Mouse (Mus musculus): ENCODE data around the gene Wbp4. TPM values are rescaled to one million over a fixed set of nuclear protein-coding genes. Genes with fewer than 3 reads are reported as not detected.

Wbp4 gene
- polyA plus RNA-seq, 1 experiment, result 7.3 TPM

DNA sequence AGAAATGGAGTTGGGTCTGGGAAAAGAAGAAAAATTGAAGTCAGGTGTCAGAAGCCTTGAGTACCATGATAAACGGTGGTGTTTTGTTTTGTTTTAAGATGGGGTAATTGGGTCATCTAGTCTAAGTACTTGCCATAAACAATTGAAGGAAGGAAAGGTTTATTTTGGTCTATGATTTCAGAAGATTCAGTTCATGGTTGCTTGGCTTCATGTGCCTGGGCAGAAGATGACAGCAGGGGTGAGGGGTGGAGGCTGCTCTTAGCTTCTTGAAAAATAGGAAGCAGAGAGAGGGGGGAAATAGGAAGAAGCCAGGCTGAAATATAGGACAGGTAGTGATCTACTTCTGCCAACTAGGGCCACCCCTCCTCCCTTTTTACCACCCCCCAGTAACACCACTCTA, 30.2 kb upstream of the Wbp4 start:
- no peak overlapping the region for H3K27ac ChIP-seq (ENCODE audit: control insufficient read depth, insufficient read depth, low read length)
- TF ChIP-seq CTCF (IDR thresholded peaks at IDR 0.05; ENCODE audit: borderline replicate concordance, control insufficient read depth, extremely low read depth, insufficient read depth, low read length, poor library complexity), result no peak
- no peak for TF ChIP-seq POLR2A (IDR thresholded peaks at IDR 0.05; ENCODE audit: control insufficient read depth, extremely low read depth, insufficient read depth, low read length, poor library complexity)
- H3K36me3 ChIP-seq (ENCODE audit: control insufficient read depth, insufficient read depth, low read length), result no peaks in the 10 kb centered on the region
- DNase-seq, result no peak
- 82% methylated on average over 1 of the region's 1 CpGs for WGBS
- H3K4me1 ChIP-seq (replicated peaks; ENCODE audit: control insufficient read depth, insufficient read depth, low read length), result 0 out of 2 replicates have a peak, but pooled peaks cover 2% of the 10 kb centered on the region
- no peaks in the 10 kb centered on the region for H3K27me3 ChIP-seq (ENCODE audit: control insufficient read depth, insufficient read depth, low read length)
- H3K4me3 ChIP-seq (ENCODE audit: control insufficient read depth, insufficient read depth, low read length), result no peak overlapping the region

DNA sequence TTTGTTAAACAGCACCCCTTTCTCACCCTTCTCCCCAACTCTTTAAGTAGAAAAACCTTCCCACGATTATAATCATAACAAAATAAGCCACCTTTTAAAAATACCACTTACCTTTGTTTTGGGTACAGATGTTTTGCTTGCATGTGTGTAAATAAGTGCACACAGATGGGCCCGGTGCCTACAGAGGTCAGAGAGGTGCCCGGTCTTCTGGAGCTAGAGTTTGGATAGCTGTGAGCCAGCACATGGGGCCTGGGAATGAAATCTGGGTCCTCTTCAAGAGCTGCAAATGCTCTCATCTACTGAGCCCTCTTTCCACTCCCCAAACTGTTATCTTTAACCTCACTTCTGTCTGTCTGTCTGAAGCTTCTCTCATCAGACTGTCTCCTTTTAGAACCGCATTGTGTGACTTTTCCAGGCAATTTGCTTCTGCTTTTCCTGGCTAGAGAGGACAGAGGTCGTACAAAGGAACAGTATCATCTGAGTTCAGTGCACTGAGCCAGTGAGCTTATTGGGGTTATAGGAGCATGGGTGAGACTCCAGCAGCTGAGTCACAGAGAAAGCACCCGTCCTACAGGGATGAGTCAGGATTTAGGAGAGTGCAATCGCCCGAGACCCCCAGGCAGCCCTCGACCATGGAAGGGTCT, 27.5 kb upstream of the Wbp4 start:
- Histone ChIP-seq H3K27ac (ENCODE audit: control insufficient read depth, insufficient read depth, low read length) (no peak overlapping the region), H3K36me3 (ENCODE audit: control insufficient read depth, insufficient read depth, low read length) (no peaks in the 10 kb centered on the region), H3K27me3 (ENCODE audit: control insufficient read depth, insufficient read depth, low read length) (no peaks in the 10 kb centered on the region), H3K4me1 (replicated peaks; ENCODE audit: control insufficient read depth, insufficient read depth, low read length) (peaks cover 3% of the 10 kb centered on the region), H3K4me3 (ENCODE audit: control insufficient read depth, insufficient read depth, low read length) (no peak overlapping the region)
- WGBS, result 93% methylated on average over 9 of the region's 9 CpGs
- TF ChIP-seq POLR2A (IDR thresholded peaks at IDR 0.05; ENCODE audit: control insufficient read depth, extremely low read depth, insufficient read depth, low read length, poor library complexity), result no peak
- no peak for TF ChIP-seq CTCF (IDR thresholded peaks at IDR 0.05; ENCODE audit: borderline replicate concordance, control insufficient read depth, extremely low read depth, insufficient read depth, low read length, poor library complexity)
- no peak for DNase-seq

DNA sequence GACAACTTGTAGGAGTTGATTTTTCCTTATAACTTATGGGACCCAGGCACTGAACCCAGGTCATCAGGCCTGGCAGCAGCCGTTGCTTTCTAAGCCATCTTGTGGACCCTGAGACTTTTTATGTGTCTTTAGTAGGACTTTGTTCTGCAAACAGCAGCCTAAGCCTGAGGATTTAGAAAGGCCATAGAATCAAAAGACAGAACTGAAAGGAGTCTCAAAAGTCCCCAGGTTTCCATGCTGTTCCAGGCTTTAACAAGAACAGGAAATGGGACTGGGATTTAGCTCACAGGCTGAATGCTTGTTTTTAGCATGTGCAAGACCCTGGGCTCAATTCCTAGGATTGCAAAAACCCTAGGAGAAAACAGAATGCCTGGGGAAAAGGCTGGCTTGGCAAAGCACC, 26.5 kb upstream of the Wbp4 start:
- no peak for DNase-seq
- 95% methylated on average over 1 of the region's 1 CpGs for WGBS
- no peaks in the 10 kb centered on the region for H3K27me3 ChIP-seq (ENCODE audit: control insufficient read depth, insufficient read depth, low read length)
- peaks cover 8% of the 10 kb centered on the region for H3K4me1 ChIP-seq (replicated peaks; ENCODE audit: control insufficient read depth, insufficient read depth, low read length)
- H3K27ac ChIP-seq (ENCODE audit: control insufficient read depth, insufficient read depth, low read length), result no peak overlapping the region
- H3K36me3 ChIP-seq (ENCODE audit: control insufficient read depth, insufficient read depth, low read length), result no peaks in the 10 kb centered on the region
- TF ChIP-seq POLR2A (IDR thresholded peaks at IDR 0.05; ENCODE audit: control insufficient read depth, extremely low read depth, insufficient read depth, low read length, poor library complexity), result no peak
- TF ChIP-seq CTCF (IDR thresholded peaks at IDR 0.05; ENCODE audit: borderline replicate concordance, control insufficient read depth, extremely low read depth, insufficient read depth, low read length, poor library complexity), result no peak
- H3K4me3 ChIP-seq (ENCODE audit: control insufficient read depth, insufficient read depth, low read length), result no peak overlapping the region

DNA sequence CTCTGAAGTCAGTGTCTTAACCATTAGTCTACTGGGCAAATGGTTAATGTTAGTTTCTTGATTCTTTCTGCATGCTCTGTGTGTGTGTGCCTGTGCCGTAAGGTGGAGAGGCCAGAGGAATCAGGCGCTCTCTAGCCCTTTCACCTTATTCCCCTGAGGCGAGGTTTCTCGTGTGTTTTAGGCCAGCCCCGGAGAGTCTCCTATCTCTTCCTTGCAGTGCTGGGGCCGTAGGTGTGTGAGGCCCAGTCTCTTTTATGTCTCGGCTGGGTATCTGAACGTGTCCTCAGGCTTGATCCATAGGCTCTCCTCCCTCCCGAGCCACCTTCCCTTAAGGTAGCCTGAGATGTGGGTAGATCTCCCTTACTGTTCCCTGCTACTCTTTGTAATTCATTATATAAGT, 24.9 kb upstream of the Wbp4 start:
- Histone ChIP-seq H3K27me3 (ENCODE audit: control insufficient read depth, insufficient read depth, low read length) (no peaks in the 10 kb centered on the region), H3K27ac (ENCODE audit: control insufficient read depth, insufficient read depth, low read length) (no peak overlapping the region), H3K36me3 (ENCODE audit: control insufficient read depth, insufficient read depth, low read length) (no peaks in the 10 kb centered on the region), H3K4me1 (replicated peaks; ENCODE audit: control insufficient read depth, insufficient read depth, low read length) (peaks cover 8% of the 10 kb centered on the region), H3K4me3 (ENCODE audit: control insufficient read depth, insufficient read depth, low read length) (no peak overlapping the region)
- DNase-seq, result no peak
- TF ChIP-seq POLR2A (IDR thresholded peaks at IDR 0.05; ENCODE audit: control insufficient read depth, extremely low read depth, insufficient read depth, low read length, poor library complexity) (no peak), CTCF (IDR thresholded peaks at IDR 0.05; ENCODE audit: borderline replicate concordance, control insufficient read depth, extremely low read depth, insufficient read depth, low read length, poor library complexity) (no peak)
- WGBS, result 94% methylated on average over 9 of the region's 9 CpGs

DNA sequence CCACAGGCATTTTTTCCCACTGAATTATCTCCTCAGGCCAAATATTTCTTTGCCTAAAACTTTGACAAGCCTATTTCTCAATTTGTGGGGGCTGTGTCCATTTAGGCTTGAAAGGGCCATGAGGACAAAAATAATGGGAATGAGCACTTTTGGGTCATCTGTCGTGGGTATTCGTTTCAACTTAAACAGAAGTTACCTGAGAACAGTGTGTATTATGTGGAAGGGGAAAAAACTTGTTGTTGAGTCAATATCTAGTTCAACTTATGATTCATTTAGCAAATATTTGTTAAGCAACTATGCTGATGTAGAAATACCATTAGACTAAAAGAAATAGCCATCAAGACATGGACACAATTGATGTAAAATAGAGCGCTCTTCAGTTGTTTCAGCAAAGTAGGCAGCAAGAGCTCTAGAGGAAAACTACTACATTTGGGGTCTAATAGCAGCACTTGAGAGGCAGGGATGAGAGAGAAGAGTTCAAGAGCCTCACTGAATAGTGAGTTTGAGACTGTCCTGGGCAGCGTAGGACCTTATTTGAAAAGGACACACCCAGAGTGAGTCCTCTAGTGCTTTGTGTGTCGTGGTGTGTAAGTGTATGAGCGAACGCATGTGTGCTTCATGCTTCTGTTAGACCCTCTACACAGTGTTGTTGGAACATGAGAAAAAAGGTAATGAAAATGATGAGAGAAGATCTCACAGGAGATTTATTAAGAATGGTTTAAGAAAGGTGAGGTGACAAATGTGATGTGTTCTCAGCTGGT, 23.1 kb upstream of the Wbp4 start:
- 97% methylated on average over 7 of the region's 7 CpGs for WGBS
- DNase-seq, result no peak
- no peaks in the 10 kb centered on the region for H3K36me3 ChIP-seq (ENCODE audit: control insufficient read depth, insufficient read depth, low read length)
- peaks cover 8% of the 10 kb centered on the region for H3K4me1 ChIP-seq (replicated peaks; ENCODE audit: control insufficient read depth, insufficient read depth, low read length)
- H3K4me3 ChIP-seq (ENCODE audit: control insufficient read depth, insufficient read depth, low read length), result no peak overlapping the region
- TF ChIP-seq CTCF (IDR thresholded peaks at IDR 0.05; ENCODE audit: borderline replicate concordance, control insufficient read depth, extremely low read depth, insufficient read depth, low read length, poor library complexity) (no peak), POLR2A (IDR thresholded peaks at IDR 0.05; ENCODE audit: control insufficient read depth, extremely low read depth, insufficient read depth, low read length, poor library complexity) (no peak)
- no peak overlapping the region for H3K27ac ChIP-seq (ENCODE audit: control insufficient read depth, insufficient read depth, low read length)
- H3K27me3 ChIP-seq (ENCODE audit: control insufficient read depth, insufficient read depth, low read length), result no peaks in the 10 kb centered on the region

DNA sequence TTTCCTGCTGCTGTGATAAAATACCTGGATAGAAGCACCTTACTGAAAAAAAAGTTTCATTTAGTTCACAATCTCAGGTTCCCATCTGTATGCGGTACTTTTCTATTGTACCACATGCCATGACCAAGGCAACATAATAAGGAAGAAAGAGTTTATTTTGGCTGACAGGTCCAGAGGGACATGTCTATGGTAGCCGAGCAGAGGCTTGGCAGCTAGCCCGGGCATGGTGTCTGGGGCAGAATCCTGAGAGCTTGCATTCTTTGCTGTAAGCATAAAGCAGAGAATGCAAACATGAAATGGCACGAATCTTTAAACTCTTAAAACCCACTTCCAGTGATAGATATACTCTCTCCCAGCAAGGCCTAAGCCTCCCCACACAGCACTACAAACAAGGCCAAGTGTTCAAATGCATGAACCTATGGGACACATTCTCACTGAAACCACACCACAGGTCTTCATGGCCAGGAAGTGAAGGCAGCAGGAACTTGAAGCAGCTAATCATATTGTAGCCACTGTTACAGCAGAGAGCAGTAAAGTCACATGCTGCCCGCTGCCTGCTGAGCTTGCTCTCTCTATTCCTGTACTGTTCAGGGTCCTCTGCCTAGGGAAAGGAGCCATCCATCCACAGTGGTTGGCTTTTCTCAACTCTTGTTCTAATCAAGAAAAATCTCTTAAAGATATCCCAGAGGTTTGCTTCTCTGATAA, 22.2 kb upstream of the Wbp4 start:
- H3K36me3 ChIP-seq (ENCODE audit: control insufficient read depth, insufficient read depth, low read length), result no peaks in the 10 kb centered on the region
- H3K27ac ChIP-seq (ENCODE audit: control insufficient read depth, insufficient read depth, low read length), result peak overlapping the region; percentile 43; the same call in 1 of the 2 replicates
- no peaks in the 10 kb centered on the region for H3K27me3 ChIP-seq (ENCODE audit: control insufficient read depth, insufficient read depth, low read length)
- WGBS, result 69% methylated on average over 5 of the region's 5 CpGs
- no peak for DNase-seq
- no peak overlapping the region for H3K4me3 ChIP-seq (ENCODE audit: control insufficient read depth, insufficient read depth, low read length)
- H3K4me1 ChIP-seq (replicated peaks; ENCODE audit: control insufficient read depth, insufficient read depth, low read length), result peaks cover 11% of the 10 kb centered on the region
- TF ChIP-seq CTCF (IDR thresholded peaks at IDR 0.05; ENCODE audit: borderline replicate concordance, control insufficient read depth, extremely low read depth, insufficient read depth, low read length, poor library complexity) (no peak), POLR2A (IDR thresholded peaks at IDR 0.05; ENCODE audit: control insufficient read depth, extremely low read depth, insufficient read depth, low read length, poor library complexity) (no peak)

All from thymus, adult 2 months (tissue).